Mouse (Mus musculus): ENCODE measurements around the gene Rag1. TPM values are rescaled to one million over a fixed set of nuclear protein-coding genes. Genes with fewer than 3 reads are reported as not detected.

Rag1 gene
- polyA plus RNA-seq, 1 experiment from 2014 or later, result 0.17 TPM

- Histone ChIP-seq H3K9me3 (no peaks in the 10 kb centered on the region), H3K36me3 (peaks cover 3% of the 10 kb centered on the region; the same call in 1 of the 2 replicates), H3K27me3 (no peaks in the 10 kb centered on the region), H3K4me1 (peaks cover 19% of the 10 kb centered on the region), H3K4me2 (replicated peaks) (no peak overlapping the region), H3K4me3 (no peak overlapping the region), H3K27ac (no peak overlapping the region), H3K9ac (no peak overlapping the region)
- ATAC-seq (ENCODE audit: low FRiP score, low read depth), result no peak
- WGBS, result 83% methylated on average over 1 of the region's 1 CpGs
Measured at GRCm38 (mm10) chr2:101603099-101603498, 46.2 kb downstream of the Rag1 start.

- 0 out of 2 replicates have a peak overlapping the region, but pooled peaks have one; percentile 25 for H3K9ac ChIP-seq
- H3K4me1 ChIP-seq, result peaks cover 19% of the 10 kb centered on the region
- peak; percentile 80 for ATAC-seq (ENCODE audit: low FRiP score, low read depth)
- H3K27me3 ChIP-seq, result no peaks in the 10 kb centered on the region
- H3K4me2 ChIP-seq (replicated peaks), result peak overlapping the region; percentile 45
- H3K4me3 ChIP-seq, result no peak overlapping the region
- peak overlapping the region; percentile 79 for H3K27ac ChIP-seq
- peaks cover 3% of the 10 kb centered on the region; the same call in 1 of the 2 replicates for H3K36me3 ChIP-seq
- no peaks in the 10 kb centered on the region for H3K9me3 ChIP-seq
- WGBS, result 9% methylated on average over 8 of the region's 8 CpGs
Measured at GRCm38 (mm10) chr2:101600703-101601102, 48.6 kb downstream of the Rag1 start.

- WGBS, result 82% methylated on average over 13 of the region's 13 CpGs
- H3K9ac ChIP-seq, result no peak overlapping the region
- H3K4me2 ChIP-seq (replicated peaks), result no peak overlapping the region
- no peak overlapping the region for H3K4me3 ChIP-seq
- H3K9me3 ChIP-seq, result no peaks in the 10 kb centered on the region
- ATAC-seq (ENCODE audit: low FRiP score, low read depth), result no peak
- H3K4me1 ChIP-seq, result peaks cover 19% of the 10 kb centered on the region
- H3K27ac ChIP-seq, result no peak overlapping the region
- no peaks in the 10 kb centered on the region for H3K27me3 ChIP-seq
- H3K36me3 ChIP-seq, result peaks cover 3% of the 10 kb centered on the region; the same call in 1 of the 2 replicates
Measured at GRCm38 (mm10) chr2:101598190-101599181, 50.8 kb downstream of the Rag1 start.

DNA sequence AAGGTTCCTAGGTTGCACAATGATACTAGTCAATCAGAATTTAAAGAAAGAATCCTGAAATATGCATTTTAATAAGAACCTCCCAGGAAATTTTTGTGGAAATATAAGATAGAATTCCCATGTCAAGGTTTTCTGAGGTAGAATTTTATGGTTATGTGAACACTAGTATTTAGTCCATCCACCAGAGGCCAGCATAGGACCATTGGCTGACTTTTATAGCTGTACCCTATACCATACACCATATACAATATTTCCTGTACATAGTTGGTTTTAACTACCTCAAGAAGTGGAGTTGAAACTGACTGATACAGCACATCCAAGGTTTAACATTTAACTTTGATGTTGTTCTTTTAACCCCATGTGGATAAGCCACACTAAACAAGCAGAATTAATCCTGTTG, 52.1 kb downstream of the Rag1 start:
- ATAC-seq (ENCODE audit: low FRiP score, low read depth), result no peak
- peaks cover 31% of the 10 kb centered on the region for H3K4me1 ChIP-seq
- no peak overlapping the region for H3K4me2 ChIP-seq (replicated peaks)
- no peak overlapping the region for H3K4me3 ChIP-seq
- no peak overlapping the region for H3K27ac ChIP-seq
- no peaks in the 10 kb centered on the region for H3K9me3 ChIP-seq
- no peak overlapping the region for H3K9ac ChIP-seq
- H3K36me3 ChIP-seq, result no peaks in the 10 kb centered on the region
- no peaks in the 10 kb centered on the region for H3K27me3 ChIP-seq

- Histone ChIP-seq H3K9ac (no peak overlapping the region), H3K36me3 (no peaks in the 10 kb centered on the region), H3K27me3 (no peaks in the 10 kb centered on the region), H3K4me2 (replicated peaks) (no peak overlapping the region), H3K9me3 (no peaks in the 10 kb centered on the region), H3K4me3 (no peak overlapping the region), H3K4me1 (peaks cover 27% of the 10 kb centered on the region), H3K27ac (no peak overlapping the region)
- ATAC-seq (ENCODE audit: low FRiP score, low read depth), result no peak
- WGBS, result 85% methylated on average over 5 of the region's 5 CpGs
Measured at GRCm38 (mm10) chr2:101594681-101595080, 54.6 kb downstream of the Rag1 start.

DNA sequence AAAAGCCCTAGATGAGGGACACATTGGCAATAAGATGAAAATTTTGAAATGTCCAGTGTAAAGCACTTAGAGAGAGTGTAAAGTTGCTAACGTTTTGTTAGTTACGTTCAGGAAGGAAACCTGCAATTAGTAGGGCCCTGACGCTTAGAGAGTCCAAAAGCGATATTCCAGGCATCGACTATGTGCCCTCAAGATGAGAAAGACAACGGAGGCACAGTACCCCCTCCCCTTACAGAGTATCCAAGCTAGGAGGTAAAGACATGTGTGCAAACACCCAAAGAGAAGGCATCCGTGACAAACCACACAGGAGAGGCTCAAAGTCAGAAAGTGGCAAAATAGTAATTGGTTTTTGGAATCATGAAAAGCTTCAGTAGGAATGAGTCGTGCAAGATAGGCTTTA, 56.4 kb downstream of the Rag1 start:
- Histone ChIP-seq H3K4me2 (replicated peaks) (no peak overlapping the region), H3K9ac (no peak overlapping the region), H3K4me3 (no peak overlapping the region), H3K9me3 (no peaks in the 10 kb centered on the region), H3K4me1 (peaks cover 27% of the 10 kb centered on the region), H3K27ac (no peak overlapping the region), H3K36me3 (no peaks in the 10 kb centered on the region), H3K27me3 (no peaks in the 10 kb centered on the region)
- WGBS, result 28% methylated on average over 8 of the region's 8 CpGs
- ATAC-seq (ENCODE audit: low FRiP score, low read depth), result no peak

DNA sequence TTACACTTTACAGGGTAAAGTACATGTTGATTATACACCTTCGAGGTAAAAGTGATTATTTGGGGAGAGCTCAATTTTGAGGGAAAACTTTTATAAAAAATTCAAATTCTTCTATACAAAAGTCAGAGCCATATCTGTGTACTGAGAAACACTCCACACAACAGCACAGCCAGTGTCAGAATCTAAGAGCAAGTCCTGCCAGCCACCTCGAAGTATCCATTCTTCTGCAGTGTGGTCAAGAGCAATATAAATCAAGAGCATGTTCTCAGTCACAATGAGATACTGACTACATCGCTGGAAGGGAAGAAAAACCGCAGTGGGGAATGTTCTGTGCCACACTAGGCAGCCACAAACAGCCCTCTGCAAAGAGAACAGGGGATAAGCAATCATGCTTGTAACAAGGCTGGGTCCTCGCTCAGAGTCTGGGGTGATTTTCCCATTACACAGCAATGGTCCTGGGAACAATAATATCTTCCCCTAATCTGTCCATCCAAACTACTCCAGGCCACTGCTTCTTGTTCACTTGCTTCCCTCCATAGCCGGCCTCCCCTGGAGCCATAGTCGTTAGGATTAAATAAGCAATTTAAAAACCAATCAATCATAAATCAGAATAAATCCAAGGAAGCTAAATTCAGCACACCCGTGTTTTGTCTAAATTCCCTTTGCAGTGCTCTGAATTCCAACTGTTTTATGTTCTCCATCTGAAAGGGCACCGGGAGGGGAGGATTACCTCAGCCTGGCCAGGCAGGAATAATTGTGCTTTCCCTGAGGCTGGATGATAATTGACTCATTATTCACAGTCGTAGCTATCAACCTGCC, 57.1 kb downstream of the Rag1 start:
- 10% methylated on average over 10 of the region's 10 CpGs for WGBS
- no peak for ATAC-seq (ENCODE audit: low FRiP score, low read depth)
- H3K27ac ChIP-seq, result no peak overlapping the region

GRCm38 (mm10) chr2:101591356-101591755, 57.9 kb downstream of the Rag1 start:
- Histone ChIP-seq H3K27me3 (no peaks in the 10 kb centered on the region), H3K36me3 (no peaks in the 10 kb centered on the region), H3K4me1 (peaks cover 27% of the 10 kb centered on the region), H3K9ac (no peak overlapping the region), H3K27ac (no peak overlapping the region), H3K4me2 (replicated peaks) (no peak overlapping the region), H3K9me3 (no peaks in the 10 kb centered on the region), H3K4me3 (no peak overlapping the region)
- 30% methylated on average over 8 of the region's 8 CpGs for WGBS
- ATAC-seq (ENCODE audit: low FRiP score, low read depth), result no peak

More for the DNA sequence above, 57.1 kb downstream of the Rag1 start:
- Histone ChIP-seq H3K4me3 (no peak overlapping the region), H3K4me2 (replicated peaks) (no peak overlapping the region), H3K4me1 (peaks cover 27% of the 10 kb centered on the region), H3K9me3 (no peaks in the 10 kb centered on the region), H3K27me3 (no peaks in the 10 kb centered on the region), H3K9ac (no peak overlapping the region), H3K36me3 (no peaks in the 10 kb centered on the region)

Other genes with a start within 250 kb of the Rag1 start
- gene Rag2, start 24.8 kb downstream of the Rag1 start, polyA plus RNA-seq (2015; fragmentation: Nextera tagmentation; extraction: Ambion mirVana), result not detected in 2 replicates
- gene B230118H07Rik, start within 50 bp of the Rag1 start, polyA plus RNA-seq (2015; fragmentation: Nextera tagmentation; extraction: Ambion mirVana), result 61.4 and 63.0 TPM in 2 replicates
- 8.0 and 9.3 TPM in 2 replicates for gene Traf6, start 28.9 kb upstream of the Rag1 start, polyA plus RNA-seq (2015; fragmentation: Nextera tagmentation; extraction: Ambion mirVana)
- 30.2 and 39.6 TPM in 2 replicates for gene Prr5l, start 233.5 kb upstream of the Rag1 start, polyA plus RNA-seq (2015; fragmentation: Nextera tagmentation; extraction: Ambion mirVana)
- 62.6 and 66.2 TPM in 2 replicates for gene Commd9, start 236.7 kb upstream of the Rag1 start, polyA plus RNA-seq (2015; fragmentation: Nextera tagmentation; extraction: Ambion mirVana)